Mouse (Mus musculus) kidney, embryonic 16.5 days (tissue): ENCODE data around the gene Mmgt1. TPM values are rescaled to one million over a fixed set of nuclear protein-coding genes. Genes with fewer than 3 reads are reported as not detected.
A peak's percentile ranks its signal among the peaks of the same experiment; 100 is the strongest.

Experiments used
- ATAC-seq: fragments of 200-750 bp; cut with Nextera tagmentation; 2 replicates; pipeline ENCODE4 v1.8.0; 2017; ENCODE audit warnings: moderate TSS enrichment; ENCODE audit not compliant: low FRiP score, low TSS enrichment
- H3K27ac ChIP-seq: fragments of 300-500 bp; sonication (generic); 2 replicates; pipeline ENCODE4 v1.5.1; 2014; ENCODE audit warnings: low read length
- H3K27me3 ChIP-seq: fragments of 300-500 bp; sonication (generic); 2 replicates; pipeline ENCODE4 v1.6.1; 2014; ENCODE audit warnings: low read length, control low read depth, mixed read lengths; ENCODE audit not compliant: insufficient read depth
- H3K36me3 ChIP-seq: fragments of 300-500 bp; sonication (generic); 2 replicates; pipeline ENCODE4 v1.6.1; 2014; ENCODE audit warnings: low read length, control low read depth, mixed read lengths; ENCODE audit not compliant: insufficient read depth
- H3K4me1 ChIP-seq: fragments of 300-500 bp; sonication (generic); 2 replicates; pipeline ENCODE4 v1.6.1; 2014; ENCODE audit warnings: low read length, control low read depth, mixed read lengths; ENCODE audit not compliant: insufficient read depth
- H3K4me2 ChIP-seq: fragments of 300-500 bp; sonication (generic); replicated peaks from 2 replicates; pipeline ENCODE4 v1.6.1; 2014; ENCODE audit warnings: low read depth, low read length
- H3K4me3 ChIP-seq: fragments of 300-500 bp; sonication (generic); 2 replicates; pipeline ENCODE4 v1.5.1; 2014; ENCODE audit warnings: mild to moderate bottlenecking, low read length
- H3K9ac ChIP-seq: fragments of 300-500 bp; sonication (generic); replicated peaks from 2 replicates; pipeline ENCODE4 v1.6.1; 2014; ENCODE audit warnings: low read length
- H3K9me3 ChIP-seq: fragments of 300-500 bp; sonication (generic); 2 replicates; pipeline ENCODE4 v1.6.1; 2016; ENCODE audit warnings: low read length, control low read depth
- WGBS: fragments of 180-500 bp; shearing (Covaris S2); extraction: QIAGEN DNeasy Blood & Tissue Kit; methylation state at CpG from one replicate; pipeline ENCODE4 v1.1.7; 2014; 5-methylcytosine and 5-hydroxymethylcytosine counted together
- polyA plus RNA-seq: library from polyadenylated mRNA; unstranded; fragments of >200 nt; fragmentation: Nextera tagmentation; extraction: Ambion mirVana; gene quantifications from 2 replicates; pipeline ENCODE4 v1.2.1, GENCODE M21; 2015

Gene Mmgt1
- 28.7 and 32.5 TPM in 2 replicates for polyA plus RNA-seq

DNA sequence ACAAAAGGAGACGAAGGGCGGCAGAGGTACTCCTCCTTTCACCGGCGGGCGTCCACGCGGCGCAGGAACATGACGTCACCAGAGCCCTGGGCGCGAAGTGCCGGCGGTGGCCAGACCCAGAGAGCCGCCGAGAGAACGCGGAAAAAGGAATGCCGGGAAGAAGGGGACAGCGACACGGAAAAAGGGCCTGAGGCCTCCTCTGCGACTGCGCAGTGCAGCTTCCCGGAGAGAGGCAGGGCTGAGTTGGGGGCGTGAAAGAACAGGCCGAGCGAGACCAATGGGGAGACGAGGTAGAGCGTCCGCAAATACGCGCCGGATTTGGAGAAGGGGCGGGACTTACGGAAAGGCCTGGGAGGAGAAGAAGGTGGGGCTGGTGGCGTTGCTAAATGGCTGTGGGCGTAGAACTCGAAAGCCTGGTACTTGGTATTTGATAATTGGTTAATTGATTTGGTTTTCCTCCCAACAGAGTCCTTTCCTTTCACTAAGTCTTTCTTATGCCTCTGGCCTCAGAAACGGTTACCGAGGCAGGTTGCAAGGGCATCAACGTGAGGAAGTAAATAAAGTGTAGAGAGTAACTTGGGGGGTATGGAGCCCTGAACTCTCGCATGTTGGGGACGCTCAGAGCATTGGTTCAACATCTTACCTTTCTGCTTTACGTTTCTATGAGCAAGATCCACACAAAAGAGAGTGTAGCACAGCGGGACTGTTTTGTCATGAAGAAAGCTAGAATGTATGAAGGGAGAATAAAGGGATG, at the start of gene Mmgt1:
TSS of gene Mmgt1 (minus strand) at position 183 of the 754 bp plus-strand sequence.
- 0 out of 2 replicates have a peak, but pooled peaks cover 3% of the 10 kb centered on the region for H3K4me1 ChIP-seq
- H3K36me3 ChIP-seq, result no peaks in the 10 kb centered on the region
- 23% methylated on average over 44 of the region's 44 CpGs for WGBS
- no peaks in the 10 kb centered on the region for H3K27me3 ChIP-seq
- H3K4me3 ChIP-seq, result peak within 1 kb of the TSS; percentile 74
- ATAC-seq, result peak; percentile 99
- H3K9me3 ChIP-seq, result no peaks in the 10 kb centered on the region
- H3K27ac ChIP-seq, result peak within 1 kb of the TSS; percentile 68; the same call in 1 of the 2 replicates
- peak within 1 kb of the TSS; percentile 78 for H3K9ac ChIP-seq
- H3K4me2 ChIP-seq, result peak within 1 kb of the TSS; percentile 51

DNA sequence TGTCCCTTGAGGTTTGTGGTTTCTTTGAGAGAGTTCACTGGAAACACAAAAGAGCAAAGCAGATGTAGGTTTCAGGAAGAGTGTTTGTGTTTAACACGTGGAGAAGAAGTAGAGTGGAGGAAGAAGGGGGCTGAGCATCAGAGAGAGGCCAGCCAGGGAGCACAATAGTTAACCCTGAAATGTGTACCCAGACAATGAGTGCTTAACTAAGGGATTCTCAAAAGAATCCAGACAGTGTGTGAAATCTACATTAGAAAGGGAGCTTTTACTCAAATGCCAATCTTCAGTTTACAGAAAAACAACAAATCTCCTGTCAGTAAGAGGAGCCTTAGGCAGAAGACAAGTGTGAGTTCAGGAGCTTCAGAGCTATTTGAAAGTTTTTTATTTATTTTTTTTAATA, 42.2 kb upstream of the Mmgt1 start:
- no peaks in the 10 kb centered on the region for H3K36me3 ChIP-seq
- no peak overlapping the region for H3K9ac ChIP-seq
- no peak overlapping the region for H3K4me3 ChIP-seq
- H3K9me3 ChIP-seq, result no peaks in the 10 kb centered on the region
- WGBS, result 21% methylated on average over 1 of the region's 1 CpGs
- H3K27me3 ChIP-seq, result no peaks in the 10 kb centered on the region; the same call in 1 of the 2 replicates
- no peaks in the 10 kb centered on the region for H3K4me1 ChIP-seq
- no peak for ATAC-seq
- no peak overlapping the region for H3K4me2 ChIP-seq
- no peak overlapping the region for H3K27ac ChIP-seq

- no peaks in the 10 kb centered on the region for H3K4me1 ChIP-seq
- H3K27me3 ChIP-seq, result no peaks in the 10 kb centered on the region; the same call in 1 of the 2 replicates
- H3K9ac ChIP-seq, result no peak overlapping the region
- 90% methylated on average over 5 of the region's 5 CpGs for WGBS
- H3K36me3 ChIP-seq, result no peaks in the 10 kb centered on the region
- ATAC-seq, result no peak
- no peaks in the 10 kb centered on the region for H3K9me3 ChIP-seq
- no peak overlapping the region for H3K4me3 ChIP-seq
- H3K27ac ChIP-seq, result no peak overlapping the region
- H3K4me2 ChIP-seq, result no peak overlapping the region
Observed at GRCm38 (mm10) chrX:56636185-56636584, 38.3 kb upstream of the Mmgt1 start.

- ATAC-seq, result no peak
- Histone ChIP-seq H3K27me3 (no peaks in the 10 kb centered on the region), H3K9ac (no peak overlapping the region), H3K4me1 (no peaks in the 10 kb centered on the region; the same call in 1 of the 2 replicates), H3K4me3 (no peak overlapping the region), H3K27ac (no peak overlapping the region), H3K9me3 (no peaks in the 10 kb centered on the region), H3K36me3 (no peaks in the 10 kb centered on the region), H3K4me2 (no peak overlapping the region)
- WGBS, result 95% methylated on average over 2 of the region's 2 CpGs
Observed at GRCm38 (mm10) chrX:56615236-56615635, 17.4 kb upstream of the Mmgt1 start.

DNA sequence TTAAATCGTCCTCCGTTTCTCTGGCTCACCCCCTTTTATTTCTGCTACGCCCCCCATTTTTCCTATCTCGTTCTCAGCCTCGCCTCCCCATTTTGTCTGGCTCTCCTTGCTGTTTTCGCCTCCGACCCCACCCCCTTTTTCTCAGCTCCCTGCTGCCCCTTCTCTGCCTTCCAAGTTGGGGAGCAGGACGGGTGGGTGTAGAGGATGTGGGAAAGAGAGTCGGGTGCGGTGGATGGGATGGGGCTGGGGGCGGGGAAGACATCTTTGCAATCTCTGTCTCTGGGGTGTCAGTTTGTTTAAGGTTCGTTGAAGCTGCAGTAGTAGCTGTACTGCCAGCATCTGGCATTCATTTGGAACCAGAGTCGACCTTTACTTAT, 12.4 kb upstream of the Mmgt1 start:
- Histone ChIP-seq H3K4me1 (no peaks in the 10 kb centered on the region; the same call in 1 of the 2 replicates), H3K27me3 (no peaks in the 10 kb centered on the region), H3K36me3 (no peaks in the 10 kb centered on the region), H3K4me2 (peak overlapping the region; percentile 65), H3K27ac (no peak overlapping the region), H3K9me3 (no peaks in the 10 kb centered on the region), H3K9ac (peak overlapping the region; percentile 65), H3K4me3 (peak overlapping the region; percentile 64)
- ATAC-seq, result no peak
- WGBS, result 27% methylated on average over 13 of the region's 13 CpGs

DNA sequence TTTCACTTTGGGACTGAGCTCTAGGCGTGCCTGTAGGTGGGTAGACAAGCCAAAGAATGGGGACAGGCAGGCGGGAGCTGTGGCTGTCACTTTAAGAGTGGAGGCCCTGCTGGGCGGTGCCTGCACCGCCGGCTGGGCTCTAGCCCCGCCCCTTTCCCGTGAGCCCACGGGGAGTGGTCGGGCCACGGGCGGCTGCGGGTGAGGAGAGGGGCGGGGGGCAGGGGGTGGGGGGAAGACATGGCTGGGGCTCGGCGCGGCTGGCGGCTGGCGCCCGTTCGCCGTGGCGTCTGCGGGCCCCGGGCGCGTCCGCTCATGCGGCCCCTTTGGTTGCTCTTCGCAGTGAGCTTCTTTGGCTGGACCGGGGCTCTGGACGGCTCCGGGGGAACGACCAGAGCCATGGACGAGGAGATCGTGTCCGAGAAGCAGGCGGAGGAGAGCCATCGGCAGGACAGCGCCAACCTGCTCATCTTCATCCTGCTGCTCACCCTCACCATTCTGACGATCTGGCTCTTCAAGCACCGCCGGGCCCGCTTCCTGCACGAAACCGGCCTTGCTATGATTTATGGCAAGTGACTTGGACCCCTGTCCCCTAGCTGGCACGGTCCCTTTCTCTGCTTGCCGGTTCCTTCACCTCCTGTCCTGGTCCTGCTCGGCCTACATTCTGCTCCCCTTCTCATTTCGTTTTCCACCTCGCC, 11.9 kb upstream of the Mmgt1 start, which contains the start of gene Slc9a6:
TSS of gene Slc9a6 (plus strand) at position 135 of the 695 bp plus-strand sequence.
- Histone ChIP-seq H3K9me3 (no peaks in the 10 kb centered on the region), H3K36me3 (no peaks in the 10 kb centered on the region), H3K4me1 (no peaks in the 10 kb centered on the region; the same call in 1 of the 2 replicates), H3K4me3 (peak within 1 kb of the TSS; percentile 64), H3K27me3 (no peaks in the 10 kb centered on the region), H3K27ac (peak within 1 kb of the TSS; percentile 58; the same call in 1 of the 2 replicates), H3K4me2 (peak within 1 kb of the TSS; percentile 65), H3K9ac (peak within 1 kb of the TSS; percentile 65)
- ATAC-seq, result peak; percentile 98
- 18% methylated on average over 31 of the region's 50 CpGs for WGBS

- Histone ChIP-seq H3K9me3 (no peaks in the 10 kb centered on the region), H3K36me3 (no peaks in the 10 kb centered on the region), H3K27ac (no peak overlapping the region), H3K4me2 (peak overlapping the region; percentile 49), H3K9ac (peak overlapping the region; percentile 63), H3K4me3 (peak overlapping the region; percentile 64), H3K27me3 (no peaks in the 10 kb centered on the region), H3K4me1 (no peaks in the 10 kb centered on the region; the same call in 1 of the 2 replicates)
- 0 out of 2 replicates have a peak, but pooled peaks have one; percentile 31 for ATAC-seq
- WGBS, result 26% methylated on average over 7 of the region's 7 CpGs
Observed at GRCm38 (mm10) chrX:56609285-56609622, 11.4 kb upstream of the Mmgt1 start.

DNA sequence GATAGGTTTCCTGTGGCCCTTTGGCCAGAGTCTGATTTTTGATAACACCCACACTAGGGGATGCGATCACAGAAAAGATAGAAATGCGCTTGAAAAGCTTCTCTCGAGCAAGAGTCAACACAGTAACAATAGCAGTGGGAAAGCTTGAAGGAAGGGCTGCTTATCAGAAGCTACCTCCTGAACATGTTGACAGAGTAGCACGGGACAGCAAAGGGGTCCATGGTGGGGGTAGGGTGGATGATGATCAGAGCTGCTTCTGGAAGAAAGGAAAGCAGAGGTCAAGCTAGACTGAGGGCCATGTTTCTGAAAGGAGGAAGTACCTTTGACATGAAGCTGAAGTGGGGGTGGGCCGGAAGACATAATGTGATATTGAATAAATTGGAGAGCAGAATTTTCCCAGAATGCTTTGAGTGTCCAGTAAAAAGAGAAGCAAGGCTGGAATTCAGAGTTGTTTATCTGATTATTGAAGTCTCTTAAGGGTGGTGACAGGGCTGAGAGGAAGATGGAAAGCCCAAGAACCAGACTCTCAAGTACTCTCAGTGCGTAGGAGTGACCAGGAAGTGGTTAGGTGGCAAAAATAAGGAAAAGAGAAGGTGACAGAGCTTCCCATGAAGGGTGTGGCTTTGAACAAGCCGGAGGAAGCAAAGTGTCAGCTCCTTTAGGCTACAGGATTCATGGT, 9.3 kb upstream of the Mmgt1 start:
- 82% methylated on average over 7 of the region's 7 CpGs for WGBS
- no peak overlapping the region for H3K4me3 ChIP-seq
- no peaks in the 10 kb centered on the region for H3K27me3 ChIP-seq
- no peaks in the 10 kb centered on the region for H3K9me3 ChIP-seq
- no peak overlapping the region for H3K9ac ChIP-seq
- H3K27ac ChIP-seq, result no peak overlapping the region
- H3K4me2 ChIP-seq, result no peak overlapping the region
- no peaks in the 10 kb centered on the region for H3K36me3 ChIP-seq
- no peaks in the 10 kb centered on the region; the same call in 1 of the 2 replicates for H3K4me1 ChIP-seq
- no peak for ATAC-seq

GRCm38 (mm10) chrX:56606536-56606935, 8.7 kb upstream of the Mmgt1 start:
- H3K9me3 ChIP-seq, result no peaks in the 10 kb centered on the region
- no peak overlapping the region for H3K4me2 ChIP-seq
- 64% methylated on average over 2 of the region's 2 CpGs for WGBS
- no peaks in the 10 kb centered on the region for H3K27me3 ChIP-seq
- no peak overlapping the region for H3K4me3 ChIP-seq
- no peak for ATAC-seq
- H3K9ac ChIP-seq, result no peak overlapping the region
- H3K27ac ChIP-seq, result no peak overlapping the region
- H3K36me3 ChIP-seq, result no peaks in the 10 kb centered on the region
- H3K4me1 ChIP-seq, result no peaks in the 10 kb centered on the region; the same call in 1 of the 2 replicates
